Mouse (Mus musculus) olfactory bulb, adult 2 months (tissue): ENCODE data around the gene Slf2.

ENCODE experiments used
- CTCF ChIP-seq: fragments of 200-500 bp; IDR thresholded peaks from 2 replicates; pipeline ENCODE4 v1.5.1; 2012; ENCODE audit warnings: low read depth, mild to moderate bottlenecking, low read length, moderate library complexity; ENCODE audit not compliant: insufficient read depth
- POLR2A ChIP-seq: fragments of 200-500 bp; IDR thresholded peaks from 2 replicates; pipeline ENCODE4 v1.6.1; 2012; ENCODE audit warnings: mild to moderate bottlenecking, low read depth, low read length, moderate library complexity; ENCODE audit not compliant: insufficient read depth

GRCm38 (mm10) chr19:45029571-45029970 is 98.6 kb downstream of the Slf2 start:
- TF ChIP-seq POLR2A: no peak
- no peak for TF ChIP-seq CTCF
